Comparison of ENCODE assay signal across 7 mouse cellular contexts in the genomic region with DNA sequence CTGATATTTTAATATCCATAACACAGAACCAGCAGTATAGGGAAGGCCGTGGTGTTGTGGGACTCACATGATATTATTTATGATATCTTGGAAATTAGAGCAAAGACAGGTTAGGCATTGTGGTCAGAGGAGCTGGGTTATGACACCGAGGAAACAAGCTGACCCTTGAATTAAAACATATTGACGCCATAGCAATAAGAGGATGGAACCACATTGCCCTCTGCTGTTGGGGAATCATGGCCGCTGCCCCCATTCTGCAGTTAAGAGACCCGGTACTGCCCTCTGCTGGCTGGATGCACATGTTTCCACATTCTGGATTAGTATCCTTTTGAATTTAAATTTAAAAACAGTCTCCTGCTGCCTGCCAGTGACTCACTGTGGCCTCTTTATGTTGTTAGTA.
DNase-seq lines count a peak whose midpoint lies in the region; ATAC-seq and TF ChIP-seq lines count a peak whose summit lies in the region.

No protein-coding gene starts in this region.

- ATAC-seq in activated CD4-positive, CD25-positive, alpha-beta regulatory T cell, adult 4 months, result peak; percentile 68
- peak; percentile 57 for ATAC-seq in intestine, postnatal 0 days
- ATAC-seq in midbrain, embryonic 15.5 days (replicated peaks), result peak; percentile 72; the same call in 1 of the 2 replicates

- H3K9me3 ChIP-seq in intestine, postnatal 0 days (ENCODE audit: control insufficient read depth), result no peaks in the 10 kb centered on the region
- no peaks in the 10 kb centered on the region for H3K9me3 ChIP-seq in midbrain, embryonic 15.5 days

- H3K4me2 ChIP-seq in intestine, postnatal 0 days (replicated peaks; ENCODE audit: low read depth), result 0 out of 2 replicates have a peak overlapping the region, but pooled peaks have one; percentile 13
- no peak overlapping the region for H3K4me2 ChIP-seq in midbrain, embryonic 15.5 days

- H3K4me3 ChIP-seq in gastrocnemius, adult 2 months, result no peak overlapping the region
- no peak overlapping the region for H3K4me3 ChIP-seq in intestine, postnatal 0 days (ENCODE audit: low read depth, low read length)
- H3K4me3 ChIP-seq in midbrain, embryonic 15.5 days, result no peak overlapping the region
- no peak overlapping the region for H3K4me3 ChIP-seq in spleen, adult 2 months (ENCODE audit: extremely low read depth, insufficient read depth, insufficient read length)

- TF ChIP-seq CTCF in gastrocnemius, adult 2 months (IDR thresholded peaks at IDR 0.05), result peak; percentile 98
- TF ChIP-seq CTCF in intestine, postnatal 0 days (IDR thresholded peaks at IDR 0.05; ENCODE audit: low read depth), result peak; percentile 100
- TF ChIP-seq CTCF in spleen, adult 2 months (IDR thresholded peaks at IDR 0.05; ENCODE audit: extremely low read depth, insufficient read depth, insufficient read length, insufficient replicate concordance), result peak; percentile 95

- DNase-seq in cerebellum, postnatal 14 days, result peak; percentile 97 to 99
- peak; percentile 93 for DNase-seq in gastrocnemius, adult 2 months
- peak; percentile 85 to 89 for DNase-seq in left cerebral cortex, postnatal 25 days (ENCODE audit: low spot score in 2 of 2)
- DNase-seq in spleen, adult 2 months (ENCODE audit: low read depth in 1 of 2, low spot score in 2 of 2), result peak; percentile 62 to 84

- no peaks in the 10 kb centered on the region for H3K36me3 ChIP-seq in intestine, postnatal 0 days (ENCODE audit: control insufficient read depth, insufficient read depth)
- H3K36me3 ChIP-seq in midbrain, embryonic 15.5 days (replicated peaks), result no peaks in the 10 kb centered on the region
- no peaks in the 10 kb centered on the region for H3K36me3 ChIP-seq in spleen, adult 2 months (ENCODE audit: control insufficient read depth, insufficient read depth, low read length)

- H3K9ac ChIP-seq in intestine, postnatal 0 days (ENCODE audit: low read depth, low read length), result no peak overlapping the region
- H3K9ac ChIP-seq in midbrain, embryonic 15.5 days, result no peak overlapping the region

- 29% methylated on average over 5 of the region's 5 CpGs for WGBS in intestine, postnatal 0 days
- 38% methylated on average over 5 of the region's 5 CpGs for WGBS in midbrain, embryonic 15.5 days
- WGBS in spleen, adult 2 months, result 8% methylated on average over 5 of the region's 5 CpGs

- H3K27me3 ChIP-seq in intestine, postnatal 0 days (replicated peaks; ENCODE audit: control insufficient read depth, insufficient read depth, low read length), result no peaks in the 10 kb centered on the region
- no peaks in the 10 kb centered on the region for H3K27me3 ChIP-seq in midbrain, embryonic 15.5 days (replicated peaks)
- no peaks in the 10 kb centered on the region for H3K27me3 ChIP-seq in spleen, adult 2 months (ENCODE audit: control insufficient read depth, insufficient read depth, low read length)

- peak overlapping the region; percentile 70 for H3K27ac ChIP-seq in gastrocnemius, adult 2 months
- H3K27ac ChIP-seq in intestine, postnatal 0 days (ENCODE audit: low read depth, low read length), result no peak overlapping the region
- H3K27ac ChIP-seq in midbrain, embryonic 15.5 days, result no peak overlapping the region
- H3K27ac ChIP-seq in spleen, adult 2 months (ENCODE audit: insufficient read depth, low read length), result no peak overlapping the region

- intact Hi-C loops in gastrocnemius, adult 2 months (cut with DNase I), result no loop called here
- intact Hi-C loops in left cerebral cortex, postnatal 25 days (cut with DNase I), result loop anchor here (10.0 kb wide), 2 partner anchors 661 to 1021 kb away; a partner anchor contains a TSS

- H3K4me1 ChIP-seq in intestine, postnatal 0 days (replicated peaks; ENCODE audit: control insufficient read depth, insufficient read depth, low read length), result no peaks in the 10 kb centered on the region
- H3K4me1 ChIP-seq in midbrain, embryonic 15.5 days, result no peaks in the 10 kb centered on the region
- H3K4me1 ChIP-seq in spleen, adult 2 months (ENCODE audit: control insufficient read depth, insufficient read depth, insufficient read length), result no peaks in the 10 kb centered on the region

- TF ChIP-seq POLR2A in spleen, adult 2 months (IDR thresholded peaks at IDR 0.05; ENCODE audit: low read depth, low read length), result no peak
